Mouse (Mus musculus): ENCODE data around the gene Invs.

DNA sequence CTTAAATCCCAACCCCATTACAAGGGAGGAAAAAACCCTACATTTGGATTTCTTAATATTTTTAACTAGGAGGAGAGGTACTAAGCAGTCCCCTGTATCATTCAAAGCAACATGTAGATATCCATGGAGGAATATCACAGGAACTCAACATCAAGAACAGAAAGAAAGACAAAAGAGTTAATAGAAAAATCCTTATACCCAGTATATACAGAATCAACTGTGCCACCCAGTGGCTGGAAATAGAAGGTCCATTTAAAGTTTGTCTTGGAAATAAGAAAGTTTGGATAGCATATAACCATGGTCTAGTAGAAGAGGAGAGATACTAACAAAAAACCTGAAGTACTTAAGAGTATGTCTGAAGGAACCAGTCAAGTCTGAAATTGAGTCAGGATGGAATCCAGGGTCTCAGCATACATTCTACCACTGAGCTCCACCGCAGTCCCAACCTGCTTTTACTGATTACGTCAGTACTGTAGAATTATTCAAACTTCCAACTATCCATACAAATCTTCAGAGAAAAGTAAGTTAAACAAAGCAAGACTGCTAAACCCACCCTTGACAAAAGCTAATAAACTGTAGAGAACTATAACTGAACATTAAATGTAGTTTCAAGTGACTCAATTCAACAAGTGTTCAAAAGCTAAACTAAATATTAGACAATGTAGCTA, 174.7 kb downstream of the Invs start:
- TF ChIP-seq POLR2A (IDR thresholded peaks at IDR 0.05; ENCODE audit: insufficient read length, low read depth) (no peak), TCF3 (IDR thresholded peaks at IDR 0.05; ENCODE audit: insufficient read length, low read depth) (no peak), POLR2AphosphoS2 (IDR thresholded peaks at IDR 0.05; ENCODE audit: insufficient read length, low read depth) (no peak), SRF (IDR thresholded peaks at IDR 0.05; ENCODE audit: control insufficient read depth, insufficient read length, low read depth) (no peak), USF1 (IDR thresholded peaks at IDR 0.05; ENCODE audit: low read depth) (no peak), CEBPB (IDR thresholded peaks at IDR 0.05; ENCODE audit: insufficient read depth, poor library complexity, severe bottlenecking) (no peak), MYOG (IDR thresholded peaks at IDR 0.05; ENCODE audit: control insufficient read depth in 1 of 3, insufficient read depth in 1 of 3, insufficient read length in 2 of 3, low read depth in 2 of 3) (no peak), MAX (IDR thresholded peaks at IDR 0.05; ENCODE audit: low read depth) (no peak), MYOD1 (IDR thresholded peaks at IDR 0.05; ENCODE audit: control insufficient read depth in 1 of 3, insufficient read length in 2 of 3, low read depth in 2 of 3) (no peak), E2F4 (IDR thresholded peaks at IDR 0.05; ENCODE audit: insufficient read depth) (no peak), TCF12 (IDR thresholded peaks at IDR 0.05; ENCODE audit: insufficient read depth, poor library complexity, severe bottlenecking) (no peak)
